Mouse (Mus musculus) kidney, adult 2 months (tissue): ENCODE data around the gene Ago3. TPM values are rescaled to one million over a fixed set of nuclear protein-coding genes. Genes with fewer than 3 reads are reported as not detected.

Experiments used
- DNase-seq: peaks from one replicate; pipeline ENCODE4 v3.0.0; 2021
- H3K27ac ChIP-seq: fragments of 200-500 bp; 2 replicates; pipeline ENCODE4 v1.5.1; 2012; ENCODE audit warnings: low read depth, low read length, control low read depth, inconsistent platforms; ENCODE audit not compliant: insufficient read depth
- H3K27me3 ChIP-seq: fragments of 200-500 bp; replicated peaks from 2 replicates; pipeline ENCODE4 v1.6.1; 2012; ENCODE audit warnings: mild to moderate bottlenecking, moderate library complexity, low read length, inconsistent platforms; ENCODE audit not compliant: control insufficient read depth, insufficient read depth
- H3K36me3 ChIP-seq: fragments of 200-500 bp; 2 replicates; pipeline ENCODE4 v1.6.1; 2012; ENCODE audit warnings: mild to moderate bottlenecking, moderate library complexity, low read length, inconsistent platforms; ENCODE audit not compliant: control insufficient read depth, insufficient read depth
- H3K4me1 ChIP-seq: fragments of 200-500 bp; 2 replicates; pipeline ENCODE4 v1.6.1; 2011; ENCODE audit warnings: low read length; ENCODE audit not compliant: control insufficient read depth, insufficient read depth
- H3K4me3 ChIP-seq: fragments of 200-500 bp; 2 replicates; pipeline ENCODE4 v1.5.1; 2011; ENCODE audit warnings: mild to moderate bottlenecking, low read depth, low read length, control low read depth; ENCODE audit not compliant: insufficient read depth
- CTCF ChIP-seq: fragments of 200-500 bp; conservative IDR thresholded peaks from 2 replicates; pipeline ENCODE4 v1.5.1; 2011; ENCODE audit warnings: low read depth, mild to moderate bottlenecking, control low read depth, low read length, moderate library complexity, mixed read lengths; ENCODE audit not compliant: insufficient read depth, insufficient read length
- POLR2A ChIP-seq: fragments of 200-500 bp; IDR thresholded peaks from one replicate; pipeline ENCODE4 v1.6.1; 2011; ENCODE audit warnings: low read depth, low read length, control low read depth
- WGBS: fragments of 180-500 bp; shearing (Covaris S2); methylation state at CpG from one replicate; pipeline ENCODE4 v1.1.7; 2018; 5-methylcytosine and 5-hydroxymethylcytosine counted together
- polyA plus RNA-seq: library from polyadenylated mRNA; depleted of rRNA; stranded (reverse); fragments of >200 nt; gene quantifications from 2 replicates; pipeline ENCODE4 v1.2.3, GENCODE M21; 2012

The Ago3 gene
- polyA plus RNA-seq, 1 experiment: 7.9 TPM

- no peak overlapping the region for H3K27ac ChIP-seq
- no peak for DNase-seq
- WGBS: 85% methylated on average over 3 of the region's 3 CpGs
- TF ChIP-seq CTCF (no peak), POLR2A (no peak)
- H3K36me3 ChIP-seq: peaks cover 7% of the 10 kb centered on the region
- no peaks in the 10 kb centered on the region for H3K27me3 ChIP-seq
- no peaks in the 10 kb centered on the region for H3K4me1 ChIP-seq
- H3K4me3 ChIP-seq: no peak overlapping the region
Measured at GRCm38 (mm10) chr4:126444528-126444927, 15.2 kb upstream of the Ago3 start.

GRCm38 (mm10) chr4:126438261-126438660 is 8.9 kb upstream of the Ago3 start:
- DNase-seq: no peak
- TF ChIP-seq POLR2A (no peak), CTCF (no peak)
- no peak overlapping the region for H3K27ac ChIP-seq
- H3K27me3 ChIP-seq: no peaks in the 10 kb centered on the region
- H3K4me1 ChIP-seq: no peaks in the 10 kb centered on the region
- peaks cover 4% of the 10 kb centered on the region for H3K36me3 ChIP-seq
- no peak overlapping the region for H3K4me3 ChIP-seq
- WGBS: 64% methylated on average over 5 of the region's 5 CpGs

- WGBS: 37% methylated on average over 2 of the region's 2 CpGs
- Histone ChIP-seq H3K27ac (no peak overlapping the region), H3K36me3 (no peaks in the 10 kb centered on the region), H3K4me3 (no peak overlapping the region), H3K4me1 (no peaks in the 10 kb centered on the region), H3K27me3 (no peaks in the 10 kb centered on the region)
- TF ChIP-seq CTCF: no peak
- TF ChIP-seq POLR2A: no peak
- no peak for DNase-seq
Measured at GRCm38 (mm10) chr4:126436268-126436667, 6.9 kb upstream of the Ago3 start.

GRCm38 (mm10) chr4:126434094-126434493 is 4.7 kb upstream of the Ago3 start:
- Histone ChIP-seq H3K36me3 (no peaks in the 10 kb centered on the region), H3K27ac (no peak overlapping the region), H3K4me1 (no peaks in the 10 kb centered on the region), H3K4me3 (no peak overlapping the region), H3K27me3 (no peaks in the 10 kb centered on the region)
- no peak for TF ChIP-seq POLR2A
- no peak for TF ChIP-seq CTCF
- no peak for DNase-seq
- 95% methylated on average over 2 of the region's 2 CpGs for WGBS

- Histone ChIP-seq H3K27ac (no peak overlapping the region), H3K4me1 (no peaks in the 10 kb centered on the region), H3K4me3 (no peak overlapping the region), H3K27me3 (no peaks in the 10 kb centered on the region), H3K36me3 (no peaks in the 10 kb centered on the region)
- TF ChIP-seq CTCF: no peak
- no peak for TF ChIP-seq POLR2A
- WGBS: 96% methylated on average over 4 of the region's 4 CpGs
- DNase-seq: no peak
Measured at GRCm38 (mm10) chr4:126433175-126433574, 3.8 kb upstream of the Ago3 start.

- no peak overlapping the region for H3K27ac ChIP-seq
- WGBS: 84% methylated on average over 4 of the region's 4 CpGs
- no peaks in the 10 kb centered on the region for H3K27me3 ChIP-seq
- TF ChIP-seq POLR2A: no peak
- no peak for TF ChIP-seq CTCF
- H3K4me1 ChIP-seq: no peaks in the 10 kb centered on the region
- DNase-seq: no peak
- no peak overlapping the region for H3K4me3 ChIP-seq
- no peaks in the 10 kb centered on the region for H3K36me3 ChIP-seq
Measured at GRCm38 (mm10) chr4:126431746-126432145, 2.4 kb upstream of the Ago3 start.

- no peaks in the 10 kb centered on the region for H3K36me3 ChIP-seq
- H3K4me1 ChIP-seq: no peaks in the 10 kb centered on the region
- peak overlapping the region; percentile 80 for H3K27ac ChIP-seq
- WGBS: 2% methylated on average over 24 of the region's 24 CpGs
- TF ChIP-seq CTCF (no peak), POLR2A (no peak)
- peak; percentile 6 for DNase-seq
- no peaks in the 10 kb centered on the region for H3K27me3 ChIP-seq
- peak overlapping the region; percentile 99 for H3K4me3 ChIP-seq
Measured at GRCm38 (mm10) chr4:126428682-126429346, 542 bp downstream of the Ago3 start.
